Mouse (Mus musculus) 3T3-L1 (cell line): ENCODE results near the gene Traf3ip2.

Experiments
- DNase-seq: peaks from one replicate; pipeline ENCODE4 v3.0.0-alpha.2; 2015; ENCODE audit warnings: low read depth, low spot score

Traf3ip2 gene

GRCm38 (mm10) chr10:39631627-39632026 lies 18.9 kb downstream of the Traf3ip2 start:
- DNase-seq: no peak

- no peak for DNase-seq
Observed at GRCm38 (mm10) chr10:39633379-39633778, 20.6 kb downstream of the Traf3ip2 start.

GRCm38 (mm10) chr10:39634423-39635101 lies 21.8 kb downstream of the Traf3ip2 start:
- no peak for DNase-seq

GRCm38 (mm10) chr10:39638862-39639261 lies 26.1 kb downstream of the Traf3ip2 start:
- DNase-seq: no peak

GRCm38 (mm10) chr10:39639783-39640182 lies 27.0 kb downstream of the Traf3ip2 start:
- peak; percentile 77 for DNase-seq

GRCm38 (mm10) chr10:39640817-39641226 lies 28.1 kb downstream of the Traf3ip2 start:
- DNase-seq: peak; percentile 9

- DNase-seq: no peak
Observed at GRCm38 (mm10) chr10:39645789-39646628, 33.3 kb downstream of the Traf3ip2 start.

GRCm38 (mm10) chr10:39646629-39647019 lies 33.9 kb downstream of the Traf3ip2 start:
- DNase-seq: no peak

- DNase-seq: no peak
Observed at GRCm38 (mm10) chr10:39647118-39647517, 34.4 kb downstream of the Traf3ip2 start.

- DNase-seq: no peak
Observed at GRCm38 (mm10) chr10:39648278-39648677, 35.5 kb downstream of the Traf3ip2 start.

- DNase-seq: no peak
Observed at GRCm38 (mm10) chr10:39649550-39649949, 36.8 kb downstream of the Traf3ip2 start.

GRCm38 (mm10) chr10:39650316-39650715 lies 37.6 kb downstream of the Traf3ip2 start:
- DNase-seq: no peak

GRCm38 (mm10) chr10:39654001-39654416 lies 41.3 kb downstream of the Traf3ip2 start:
- DNase-seq: no peak

- peak; percentile 29 for DNase-seq
Observed at GRCm38 (mm10) chr10:39658901-39659410, 46.2 kb downstream of the Traf3ip2 start.

- DNase-seq: peak; percentile 79
Observed at GRCm38 (mm10) chr10:39659411-39660268, 46.9 kb downstream of the Traf3ip2 start.

- no peak for DNase-seq
Observed at GRCm38 (mm10) chr10:39660269-39660655, 47.5 kb downstream of the Traf3ip2 start.

GRCm38 (mm10) chr10:39660698-39661097 lies 48.0 kb downstream of the Traf3ip2 start:
- DNase-seq: no peak

GRCm38 (mm10) chr10:39665071-39665502 lies 52.4 kb downstream of the Traf3ip2 start:
- no peak for DNase-seq

GRCm38 (mm10) chr10:39666027-39666426 lies 53.3 kb downstream of the Traf3ip2 start:
- no peak for DNase-seq

GRCm38 (mm10) chr10:39671451-39671850 lies 58.7 kb downstream of the Traf3ip2 start:
- no peak for DNase-seq

- DNase-seq: no peak
Observed at GRCm38 (mm10) chr10:39672547-39673051, 59.9 kb downstream of the Traf3ip2 start.
